Mouse (Mus musculus) 416B (cell line): Measurements from ENCODE around the gene Lrrc8c.
A peak's percentile ranks its signal among the peaks of the same experiment; 100 is the strongest.

Source experiments
- DNase-seq: peaks from one replicate; pipeline ENCODE4 v3.0.0; 2011; ENCODE audit warnings: low read depth

The Lrrc8c gene

GRCm38 (mm10) chr5:105557346-105557745 is 38.2 kb downstream of the Lrrc8c start:
- no peak for DNase-seq

DNA sequence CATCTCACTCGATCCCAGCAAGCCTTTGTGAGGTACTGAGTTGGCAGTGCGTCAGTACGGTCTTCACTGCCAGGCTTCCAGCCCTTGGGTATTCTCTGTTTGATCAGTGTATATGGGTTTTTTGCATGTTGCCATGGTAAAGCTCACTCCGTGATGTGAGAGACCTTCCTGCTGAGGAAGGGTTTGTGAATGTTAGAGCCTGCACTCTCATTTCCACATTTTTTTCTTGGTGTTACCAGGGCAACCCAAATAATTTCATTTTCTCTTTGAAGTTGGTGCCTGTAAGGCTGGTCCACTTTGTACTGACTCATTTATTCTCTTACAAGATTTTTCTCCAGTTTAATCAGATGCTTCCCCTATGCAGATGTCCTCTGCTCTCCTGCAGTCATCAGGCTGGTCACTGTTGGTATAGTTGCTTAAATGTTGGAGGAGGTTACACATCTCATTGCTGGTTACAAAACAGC is 38.6 kb downstream of the Lrrc8c start:
- peak; percentile 30 for DNase-seq

DNA sequence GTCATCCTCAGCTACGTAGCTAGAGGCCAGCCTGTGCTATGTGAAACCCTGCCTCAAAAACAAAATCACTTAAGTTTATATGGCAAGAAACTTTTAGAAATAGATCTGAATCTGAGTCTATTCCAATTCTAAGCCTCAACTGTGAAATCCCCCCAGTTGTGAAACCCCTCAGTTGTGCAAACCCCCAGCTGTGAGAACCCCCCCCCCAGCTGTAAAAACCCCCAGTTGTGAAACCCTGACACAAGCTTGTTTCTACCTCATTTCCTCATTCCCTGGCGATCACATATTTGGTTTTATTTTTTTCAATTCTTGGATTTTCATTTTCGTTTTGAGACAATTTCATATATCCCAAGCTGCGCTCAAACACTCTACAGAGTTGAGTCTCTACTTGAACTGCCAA is 39.3 kb downstream of the Lrrc8c start:
- no peak for DNase-seq

GRCm38 (mm10) chr5:105561926-105562325 is 42.7 kb downstream of the Lrrc8c start:
- DNase-seq: no peak

GRCm38 (mm10) chr5:105564761-105565160 is 45.6 kb downstream of the Lrrc8c start:
- DNase-seq: no peak

DNA sequence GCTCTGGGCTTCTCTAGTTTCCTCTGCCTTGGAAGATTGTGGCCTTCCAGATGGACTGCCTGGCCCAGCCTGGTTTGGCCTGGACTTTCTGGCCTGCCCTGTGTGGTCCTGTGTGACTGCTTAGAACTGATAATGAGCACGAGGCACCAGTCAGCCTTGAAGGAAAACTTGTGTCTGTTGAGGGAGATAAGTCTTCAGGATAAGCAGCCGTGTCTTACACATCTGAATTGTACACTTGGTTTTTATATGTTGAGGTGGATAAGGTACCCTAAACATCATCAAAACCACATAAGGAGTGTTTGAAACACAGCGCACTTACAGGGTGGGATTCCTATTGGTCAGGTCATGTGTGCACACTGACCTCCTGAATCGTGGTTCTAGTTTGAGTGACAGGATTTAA is 46.6 kb downstream of the Lrrc8c start:
- DNase-seq: no peak

GRCm38 (mm10) chr5:105566852-105567412 is 47.7 kb downstream of the Lrrc8c start:
- DNase-seq: no peak

- peak; percentile 21 for DNase-seq
These were observed 49.0 kb downstream of the Lrrc8c start for GRCm38 (mm10) chr5:105568043-105568747.

GRCm38 (mm10) chr5:105569168-105569567 is 50.0 kb downstream of the Lrrc8c start:
- no peak for DNase-seq

GRCm38 (mm10) chr5:105572160-105572692 is 53.0 kb downstream of the Lrrc8c start:
- no peak for DNase-seq

DNA sequence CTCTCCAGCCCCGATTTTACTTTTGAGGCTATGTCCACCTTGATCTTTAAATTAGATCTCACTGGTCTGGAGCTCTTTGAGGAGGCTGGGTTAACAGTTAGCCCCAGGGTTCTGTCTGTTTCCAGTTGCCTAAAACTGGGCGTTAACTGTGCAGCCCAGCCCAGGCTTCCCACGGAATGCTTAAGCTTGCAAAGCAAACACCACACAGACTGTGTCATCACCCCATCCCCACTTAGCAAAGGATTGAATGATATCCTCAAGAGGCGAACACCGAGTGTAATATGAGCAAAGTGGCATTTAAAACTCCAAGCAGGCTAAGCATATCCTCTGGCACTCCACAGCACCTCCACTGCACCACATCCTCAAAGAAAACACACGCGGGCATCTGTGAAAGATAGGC is 53.7 kb downstream of the Lrrc8c start:
- no peak for DNase-seq

GRCm38 (mm10) chr5:105574835-105575234 is 55.6 kb downstream of the Lrrc8c start:
- DNase-seq: no peak

DNA sequence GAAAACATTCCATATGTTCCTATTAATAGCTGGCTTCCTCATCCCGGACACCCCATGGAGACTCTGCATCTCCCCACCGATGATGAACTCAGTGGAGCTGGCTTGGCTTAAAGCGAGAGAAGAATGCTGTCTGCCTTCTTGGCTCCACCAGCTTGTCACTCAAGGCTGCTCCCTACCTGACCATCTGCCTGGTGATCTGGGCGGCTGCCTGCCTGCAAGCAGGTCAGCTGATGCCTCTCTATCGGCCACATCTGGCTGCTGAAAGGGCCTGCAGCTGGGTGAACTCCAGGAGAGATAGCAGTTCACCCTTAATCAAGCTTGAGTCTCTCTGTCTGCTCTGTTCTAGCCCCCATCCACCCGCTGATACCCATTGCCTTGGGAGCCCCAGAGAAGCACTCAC is 56.7 kb downstream of the Lrrc8c start:
- no peak for DNase-seq

GRCm38 (mm10) chr5:105580909-105581308 is 61.7 kb downstream of the Lrrc8c start:
- no peak for DNase-seq

GRCm38 (mm10) chr5:105585929-105586328 is 66.7 kb downstream of the Lrrc8c start:
- no peak for DNase-seq

DNA sequence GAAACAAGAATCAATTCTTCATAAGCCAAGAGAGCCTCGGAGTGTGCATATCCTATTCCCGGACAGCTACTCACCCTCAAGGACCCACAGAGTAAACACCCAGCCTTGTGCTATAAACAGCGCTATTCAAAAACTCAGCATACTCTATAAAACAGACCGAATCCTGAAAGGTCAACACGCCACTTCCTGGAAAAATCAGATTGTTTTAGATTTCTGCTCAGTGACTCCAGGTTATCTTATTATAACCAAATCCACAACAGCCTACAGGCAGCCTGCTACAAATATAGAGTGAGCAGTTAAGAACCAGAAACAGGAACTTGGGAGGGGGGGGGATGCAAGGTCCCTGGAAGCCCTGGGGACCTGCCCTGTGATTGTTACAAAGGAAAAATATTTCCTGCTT is 67.5 kb downstream of the Lrrc8c start:
- peak; percentile 38 for DNase-seq

DNA sequence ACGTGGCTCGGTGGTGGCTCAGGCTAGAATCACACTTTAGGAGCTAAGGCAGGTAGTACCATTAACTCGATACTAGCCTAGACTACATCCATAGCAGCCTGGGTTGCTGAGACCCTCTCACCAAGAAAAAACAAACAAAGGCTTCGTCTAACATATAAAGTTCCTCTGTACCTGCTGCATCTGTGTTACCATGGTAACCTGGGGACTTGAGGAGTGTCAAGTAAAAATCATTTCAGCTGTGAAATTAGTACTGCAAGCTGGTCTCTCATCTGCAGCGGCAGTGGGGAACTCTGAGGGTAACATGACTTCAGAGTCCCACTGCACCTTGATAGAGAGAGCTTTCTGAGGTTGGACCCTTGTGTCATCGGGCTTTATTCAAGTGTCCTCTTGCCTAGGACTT is 68.3 kb downstream of the Lrrc8c start:
- DNase-seq: no peak

DNA sequence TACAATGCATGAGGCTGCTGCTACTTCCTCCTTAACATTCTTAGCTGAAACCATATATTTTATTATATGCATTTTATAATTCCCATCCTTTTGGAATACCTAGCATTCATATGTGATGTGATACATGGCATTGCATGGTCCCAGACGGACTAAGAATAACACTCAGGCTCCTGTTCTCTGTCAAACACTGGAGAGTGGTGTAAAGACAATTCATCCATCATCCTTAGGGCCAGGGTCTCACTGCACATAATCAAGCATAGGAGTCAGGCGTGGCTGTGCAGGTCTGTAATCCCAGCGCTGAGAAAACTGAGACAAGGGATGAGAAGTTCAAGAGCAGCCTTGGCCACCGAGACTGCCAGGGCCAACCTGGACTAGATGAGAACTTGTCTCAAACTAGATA is 69.5 kb downstream of the Lrrc8c start:
- DNase-seq: no peak

GRCm38 (mm10) chr5:105589119-105589518 is 69.9 kb downstream of the Lrrc8c start:
- DNase-seq: peak; percentile 78

GRCm38 (mm10) chr5:105592396-105592795 is 73.2 kb downstream of the Lrrc8c start:
- no peak for DNase-seq

- DNase-seq: no peak
These were observed 74.4 kb downstream of the Lrrc8c start for GRCm38 (mm10) chr5:105593630-105594029.

- DNase-seq: peak; percentile 42
These were observed 79.7 kb downstream of the Lrrc8c start for GRCm38 (mm10) chr5:105598866-105599265.

DNA sequence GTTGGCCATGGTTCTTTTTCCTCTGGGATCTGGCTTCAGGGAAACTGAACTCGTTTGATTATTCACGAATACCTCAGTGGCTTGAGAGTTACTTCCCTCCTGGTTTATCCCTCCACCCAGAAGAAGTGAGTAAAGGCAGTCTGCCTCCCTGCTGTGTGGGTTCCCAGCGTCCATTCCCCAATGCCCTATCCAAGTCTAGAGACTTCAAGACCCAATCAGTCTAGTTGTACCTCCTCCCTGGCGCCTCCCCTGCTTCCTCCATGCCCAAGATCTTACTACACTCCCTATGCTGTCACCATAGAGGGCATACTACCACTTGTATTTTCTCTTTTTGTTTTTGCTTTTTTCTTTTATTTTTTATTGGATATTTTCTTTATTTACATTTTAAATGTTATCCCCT is 80.1 kb downstream of the Lrrc8c start:
- DNase-seq: no peak

- DNase-seq: peak; percentile 45
These were observed 81.8 kb downstream of the Lrrc8c start for GRCm38 (mm10) chr5:105600998-105601397.
